Mouse (Mus musculus): ENCODE results near the gene Arhgap17. TPM values are rescaled to one million over a fixed set of nuclear protein-coding genes. Genes with fewer than 3 reads are reported as not detected.

Gene Arhgap17
- polyA plus RNA-seq, 1 experiment from 2014 or later: 26.1 TPM

- H3K27ac ChIP-seq (ENCODE audit: low read depth): no peak overlapping the region
- H3K4me1 ChIP-seq (ENCODE audit: insufficient read depth): no peaks in the 10 kb centered on the region
- WGBS: 61% methylated on average over 7 of the region's 7 CpGs
- no peak for TF ChIP-seq CTCF (IDR thresholded peaks at IDR 0.05; ENCODE audit: low read depth)
- no peaks in the 10 kb centered on the region for H3K36me3 ChIP-seq (ENCODE audit: insufficient read depth)
- no peak for ATAC-seq (ENCODE audit: insufficient read depth)
- H3K27me3 ChIP-seq (ENCODE audit: insufficient read depth, low read length): no peaks in the 10 kb centered on the region
- H3K4me2 ChIP-seq: no peak overlapping the region
- H3K9ac ChIP-seq: no peak overlapping the region
- H3K4me3 ChIP-seq (ENCODE audit: low read depth, low read length): no peak overlapping the region
- no peak for DNase-seq
- no peaks in the 10 kb centered on the region for H3K9me3 ChIP-seq (ENCODE audit: low read depth, low read length)
These were observed 116.3 kb downstream of the Arhgap17 start for GRCm38 (mm10) chr7:123253396-123253795.

- no peak overlapping the region for H3K4me2 ChIP-seq
- no peak for DNase-seq
- no peak overlapping the region for H3K4me3 ChIP-seq (ENCODE audit: low read depth, low read length)
These were observed 118.4 kb downstream of the Arhgap17 start for GRCm38 (mm10) chr7:123251343-123251742.

DNA sequence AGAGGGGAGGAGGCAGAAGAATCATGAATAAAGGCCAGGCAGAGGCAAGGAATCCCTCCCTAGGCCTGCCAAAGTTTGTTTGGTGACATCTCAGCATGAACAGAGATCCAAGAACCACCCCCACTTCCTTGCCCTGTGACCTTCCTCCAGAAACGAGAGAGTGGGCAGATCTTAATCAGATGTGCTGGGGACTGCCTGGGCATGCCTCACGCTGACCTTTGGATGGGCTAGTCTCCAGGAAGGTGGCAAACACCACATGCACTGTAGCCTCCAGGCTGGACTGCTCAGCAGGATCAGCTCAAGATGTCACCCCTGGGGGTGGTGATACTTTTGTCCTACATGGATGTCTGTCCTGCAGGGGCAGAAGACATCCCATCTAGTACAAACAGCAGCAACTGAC is 121.5 kb downstream of the Arhgap17 start:
- no peak for DNase-seq
- no peak for ATAC-seq (ENCODE audit: insufficient read depth)
- Histone ChIP-seq H3K36me3 (ENCODE audit: insufficient read depth) (no peaks in the 10 kb centered on the region), H3K27ac (ENCODE audit: low read depth) (no peak overlapping the region), H3K4me3 (ENCODE audit: low read depth, low read length) (no peak overlapping the region), H3K4me2 (no peak overlapping the region), H3K4me1 (ENCODE audit: insufficient read depth) (no peaks in the 10 kb centered on the region), H3K9me3 (ENCODE audit: low read depth, low read length) (no peaks in the 10 kb centered on the region), H3K9ac (no peak overlapping the region), H3K27me3 (ENCODE audit: insufficient read depth, low read length) (no peaks in the 10 kb centered on the region)
- WGBS: 30% methylated on average over 2 of the region's 2 CpGs
- TF ChIP-seq CTCF (IDR thresholded peaks at IDR 0.05; ENCODE audit: low read depth): no peak

More at GRCm38 (mm10) chr7:123251343-123251742, 118.4 kb downstream of the Arhgap17 start:
- TF ChIP-seq CTCF (IDR thresholded peaks at IDR 0.05; ENCODE audit: low read depth): no peak
- ATAC-seq (ENCODE audit: insufficient read depth): no peak
- Histone ChIP-seq H3K9me3 (ENCODE audit: low read depth, low read length) (no peaks in the 10 kb centered on the region), H3K27ac (ENCODE audit: low read depth) (no peak overlapping the region), H3K27me3 (ENCODE audit: insufficient read depth, low read length) (no peaks in the 10 kb centered on the region), H3K9ac (no peak overlapping the region), H3K4me1 (ENCODE audit: insufficient read depth) (no peaks in the 10 kb centered on the region), H3K36me3 (ENCODE audit: insufficient read depth) (no peaks in the 10 kb centered on the region)
- 56% methylated on average over 6 of the region's 6 CpGs for WGBS

DNA sequence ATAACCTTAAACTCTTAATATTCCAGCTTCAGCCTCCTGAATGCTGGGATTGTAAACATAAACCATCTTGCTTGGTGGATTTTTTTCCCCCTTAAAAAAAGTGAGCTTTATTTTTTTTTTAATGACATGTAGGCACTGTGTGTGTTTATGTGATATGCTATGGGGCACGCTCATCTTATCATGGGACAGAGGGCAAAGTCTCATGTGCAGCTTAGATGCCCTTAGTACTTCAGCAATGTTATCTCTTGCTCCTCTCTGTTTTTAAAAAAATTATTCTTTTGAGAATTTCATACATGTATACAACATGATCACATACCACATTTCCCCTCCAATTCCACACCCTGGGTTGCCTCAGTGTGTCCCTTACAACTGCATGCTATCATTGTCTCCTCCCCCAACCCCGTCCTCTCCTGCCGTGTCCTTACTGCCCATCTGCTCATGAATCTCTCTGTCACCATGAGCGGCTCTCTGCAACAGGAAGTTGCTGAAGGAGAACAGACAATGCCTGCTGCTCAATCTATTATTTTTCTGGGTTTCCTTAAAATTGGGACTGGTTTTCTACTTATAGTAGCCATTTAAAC is 123.1 kb downstream of the Arhgap17 start:
- Histone ChIP-seq H3K4me1 (ENCODE audit: insufficient read depth) (no peaks in the 10 kb centered on the region), H3K4me3 (ENCODE audit: low read depth, low read length) (no peak overlapping the region), H3K9me3 (ENCODE audit: low read depth, low read length) (no peaks in the 10 kb centered on the region), H3K4me2 (no peak overlapping the region), H3K27ac (ENCODE audit: low read depth) (no peak overlapping the region), H3K27me3 (ENCODE audit: insufficient read depth, low read length) (no peaks in the 10 kb centered on the region), H3K36me3 (ENCODE audit: insufficient read depth) (no peaks in the 10 kb centered on the region), H3K9ac (no peak overlapping the region)
- DNase-seq (no peak), ATAC-seq (ENCODE audit: insufficient read depth) (no peak)
- no peak for TF ChIP-seq CTCF (IDR thresholded peaks at IDR 0.05; ENCODE audit: low read depth)
- 43% methylated on average over 4 of the region's 4 CpGs for WGBS

GRCm38 (mm10) chr7:123244833-123245232 is 124.9 kb downstream of the Arhgap17 start:
- Histone ChIP-seq H3K27ac (ENCODE audit: low read depth) (no peak overlapping the region), H3K4me1 (ENCODE audit: insufficient read depth) (no peaks in the 10 kb centered on the region), H3K36me3 (ENCODE audit: insufficient read depth) (no peaks in the 10 kb centered on the region), H3K27me3 (ENCODE audit: insufficient read depth, low read length) (no peaks in the 10 kb centered on the region), H3K9ac (no peak overlapping the region), H3K4me3 (ENCODE audit: low read depth, low read length) (no peak overlapping the region), H3K9me3 (ENCODE audit: low read depth, low read length) (no peaks in the 10 kb centered on the region), H3K4me2 (no peak overlapping the region)
- TF ChIP-seq CTCF (IDR thresholded peaks at IDR 0.05; ENCODE audit: low read depth): no peak
- ATAC-seq (ENCODE audit: insufficient read depth) (no peak), DNase-seq (no peak)
- 44% methylated on average over 1 of the region's 1 CpGs for WGBS

DNA sequence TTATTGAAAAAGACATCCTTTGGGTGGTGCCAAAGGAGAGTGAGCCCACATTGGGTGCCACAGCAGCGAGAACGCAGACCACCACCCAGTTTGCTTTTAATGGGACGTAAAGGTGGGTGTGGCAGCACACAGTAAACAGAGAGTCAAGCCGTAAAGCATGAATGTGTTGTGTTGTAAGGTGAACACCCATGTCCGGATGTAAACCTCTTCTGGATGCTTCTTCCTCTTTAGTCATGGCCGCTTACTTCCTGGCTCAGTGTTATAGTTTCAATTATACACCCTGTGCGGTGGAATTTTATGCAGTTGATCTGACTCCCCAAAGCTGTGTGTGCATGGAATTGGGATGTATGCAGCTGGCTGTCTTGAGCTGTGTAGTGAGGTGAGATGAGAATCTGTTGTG is 127.5 kb downstream of the Arhgap17 start:
- Histone ChIP-seq H3K4me3 (ENCODE audit: low read depth, low read length) (no peak overlapping the region), H3K9me3 (ENCODE audit: low read depth, low read length) (no peaks in the 10 kb centered on the region), H3K4me1 (ENCODE audit: insufficient read depth) (no peaks in the 10 kb centered on the region), H3K27ac (ENCODE audit: low read depth) (no peak overlapping the region), H3K27me3 (ENCODE audit: insufficient read depth, low read length) (no peaks in the 10 kb centered on the region), H3K9ac (no peak overlapping the region), H3K4me2 (no peak overlapping the region), H3K36me3 (ENCODE audit: insufficient read depth) (no peaks in the 10 kb centered on the region)
- no peak for TF ChIP-seq CTCF (IDR thresholded peaks at IDR 0.05; ENCODE audit: low read depth)
- DNase-seq: no peak
- WGBS: 82% methylated on average over 7 of the region's 7 CpGs
- no peak for ATAC-seq (ENCODE audit: insufficient read depth)

- Histone ChIP-seq H3K4me3 (ENCODE audit: low read depth, low read length) (no peak overlapping the region), H3K4me1 (ENCODE audit: insufficient read depth) (no peaks in the 10 kb centered on the region), H3K27ac (ENCODE audit: low read depth) (no peak overlapping the region), H3K27me3 (ENCODE audit: insufficient read depth, low read length) (no peaks in the 10 kb centered on the region), H3K4me2 (no peak overlapping the region), H3K9me3 (ENCODE audit: low read depth, low read length) (no peaks in the 10 kb centered on the region), H3K9ac (no peak overlapping the region), H3K36me3 (ENCODE audit: insufficient read depth) (no peaks in the 10 kb centered on the region)
- TF ChIP-seq CTCF (IDR thresholded peaks at IDR 0.05; ENCODE audit: low read depth): no peak
- ATAC-seq (ENCODE audit: insufficient read depth) (no peak), DNase-seq (no peak)
- 58% methylated on average over 6 of the region's 6 CpGs for WGBS
These were observed 129.7 kb downstream of the Arhgap17 start for GRCm38 (mm10) chr7:123240064-123240463.

DNA sequence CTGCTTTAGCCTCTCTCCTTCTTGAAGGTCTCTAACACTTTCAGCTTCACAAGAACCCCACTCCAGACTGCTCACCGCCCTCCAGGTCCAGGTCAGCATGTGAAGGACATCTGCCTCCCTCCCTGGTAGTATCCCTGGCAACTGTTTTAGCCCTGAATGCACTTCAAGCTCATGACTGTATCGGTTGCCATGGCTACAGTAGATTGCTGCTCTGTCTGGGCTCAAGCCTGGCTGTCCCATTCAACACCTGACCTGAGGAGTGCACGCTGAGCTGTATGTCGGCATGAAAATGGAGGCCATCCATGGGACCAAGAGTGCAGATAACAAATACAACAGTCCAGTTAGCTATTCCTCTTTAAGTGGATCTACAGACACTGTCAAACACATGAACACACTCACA is 131.1 kb downstream of the Arhgap17 start:
- ATAC-seq (ENCODE audit: insufficient read depth): no peak
- no peak overlapping the region for H3K27ac ChIP-seq (ENCODE audit: low read depth)

More for the DNA sequence above, 131.1 kb downstream of the Arhgap17 start:
- H3K27me3 ChIP-seq (ENCODE audit: insufficient read depth, low read length): no peaks in the 10 kb centered on the region
- H3K36me3 ChIP-seq (ENCODE audit: insufficient read depth): no peaks in the 10 kb centered on the region
- no peaks in the 10 kb centered on the region for H3K4me1 ChIP-seq (ENCODE audit: insufficient read depth)
- no peak overlapping the region for H3K4me2 ChIP-seq
- DNase-seq: no peak
- 68% methylated on average over 4 of the region's 4 CpGs for WGBS
- no peak overlapping the region for H3K4me3 ChIP-seq (ENCODE audit: low read depth, low read length)
- H3K9me3 ChIP-seq (ENCODE audit: low read depth, low read length): no peaks in the 10 kb centered on the region
- TF ChIP-seq CTCF (IDR thresholded peaks at IDR 0.05; ENCODE audit: low read depth): no peak
- no peak overlapping the region for H3K9ac ChIP-seq
